Mouse (Mus musculus) gastrocnemius, postnatal 4 days (tissue): Measurements from ENCODE around the gene Lyst. TPM values are rescaled to one million over a fixed set of nuclear protein-coding genes. Genes with fewer than 3 reads are reported as not detected.
"Not testable (repeated sequence)": the region's sequence is repeated elsewhere in the genome, so short reads cannot be mapped to it uniquely, and the experiment has no call there.

Experiments
- DNase-seq, 2 experiments: peaks; one replicate each; pipeline ENCODE4 v3.0.0; 2021 to 2022; ENCODE audit warnings: low spot score in 2 of 2, mixed read lengths in 2 of 2
- long read RNA-seq, 2 experiments: library from polyadenylated mRNA; stranded (forward); transcript quantifications; one replicate each; pipeline ENCODE4 v2.0.0; 2021
- total RNA-seq, 2 experiments: library from RNA; stranded (reverse); gene quantifications; 2 replicates each; pipeline ENCODE4 v1.2.3; 2021

Gene Lyst
- 10 to 100 TPM; 13.7 to 16.4 TPM for total RNA-seq
- long read RNA-seq, experiment 1, partial matches to known transcripts, result 1 of 1 reads
- long read RNA-seq, experiment 1, other reads (novel, unspliced or antisense), result 0 of 1 reads
- long read RNA-seq, experiment 2, result 0 reads

DNA sequence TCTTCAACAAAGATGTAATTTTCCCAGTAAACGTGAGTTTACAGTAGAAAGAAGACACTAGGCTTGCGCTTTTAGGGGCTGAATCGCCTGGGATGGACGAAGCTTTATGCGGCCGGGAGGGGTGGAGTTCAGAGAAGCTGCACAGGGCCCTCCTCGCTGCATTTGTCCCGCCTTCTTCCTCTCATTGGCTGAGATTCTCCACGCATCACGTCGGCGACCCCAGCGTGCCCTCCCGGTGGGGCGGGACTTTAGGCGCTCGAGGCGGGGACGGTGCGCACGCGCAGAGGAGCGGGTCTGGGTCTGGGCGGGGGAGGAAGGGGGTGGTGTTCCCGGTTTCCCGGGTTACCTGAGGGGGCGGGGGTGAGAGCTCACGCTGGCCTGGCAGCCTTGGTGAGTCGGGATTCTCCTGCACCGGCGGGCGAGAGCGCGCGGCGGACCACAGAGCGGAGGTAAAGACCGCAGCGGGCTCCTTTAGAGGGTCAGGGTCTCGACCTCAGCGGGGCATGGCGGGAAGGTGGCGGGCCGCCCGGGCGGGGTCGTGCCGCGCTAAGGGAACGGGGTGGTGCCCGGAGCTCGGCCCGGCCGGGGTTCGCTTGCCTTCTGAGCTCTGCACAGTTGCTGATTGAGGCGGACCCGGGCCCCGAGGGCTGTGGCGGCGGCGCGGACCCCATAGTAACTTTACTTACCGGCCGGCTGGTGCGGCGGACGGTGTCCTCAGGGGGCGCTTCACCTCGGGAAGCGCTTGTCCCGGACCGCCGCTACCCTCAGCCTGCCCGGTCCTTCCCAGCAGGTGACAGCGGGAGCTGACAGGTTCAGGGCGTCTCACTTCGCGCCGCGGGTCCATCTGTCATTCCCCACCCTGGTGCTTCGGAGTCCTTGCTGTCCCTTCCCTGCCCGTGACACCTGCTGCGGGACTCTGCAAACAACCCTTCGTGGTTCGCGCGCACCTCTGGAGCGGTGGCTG, at the start of gene Lyst:
TSS of gene Lyst (plus strand) at position 350 of the 964 bp plus-strand sequence.
- peak; percentile 99 for DNase-seq

DNA sequence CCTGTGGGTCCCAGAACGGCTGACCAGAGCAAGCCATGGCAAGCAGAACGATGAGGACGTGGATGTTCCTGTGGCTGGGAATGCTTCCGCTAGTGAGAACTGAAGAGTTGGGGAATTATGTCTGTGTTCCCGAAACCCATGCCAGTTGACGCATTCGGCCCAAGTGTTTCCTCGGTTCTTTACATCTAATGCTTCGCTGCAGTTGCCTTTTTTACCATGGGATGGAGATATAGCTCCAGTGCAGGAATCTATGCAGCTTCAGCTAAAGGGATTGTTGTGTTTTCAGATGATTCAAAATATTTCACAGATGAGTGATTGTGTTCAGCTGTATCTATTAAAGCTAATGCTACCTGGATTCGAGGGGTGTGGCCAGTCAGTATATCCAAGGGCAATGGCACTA, 47.1 kb upstream of the Lyst start:
- DNase-seq, result not testable (repeated sequence)

DNA sequence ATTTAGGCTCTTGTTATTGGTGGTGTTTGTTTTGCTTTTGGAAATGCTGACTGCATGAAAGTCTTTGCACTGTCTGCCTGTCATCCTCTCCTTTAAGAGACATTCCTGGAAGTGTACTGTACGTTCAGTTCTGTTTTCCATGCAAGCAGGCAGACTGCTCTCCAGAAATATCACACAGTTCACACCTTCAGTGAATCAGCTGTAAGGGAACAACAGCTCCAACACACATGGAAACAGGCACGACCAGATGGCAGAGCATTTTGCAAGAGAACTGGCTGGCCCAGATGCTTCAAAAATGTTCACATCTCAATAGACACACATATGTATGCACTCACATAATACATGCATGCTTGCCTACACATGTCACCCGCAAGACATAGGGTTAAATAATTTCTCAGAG, 43.4 kb upstream of the Lyst start:
- DNase-seq, result no peak

DNA sequence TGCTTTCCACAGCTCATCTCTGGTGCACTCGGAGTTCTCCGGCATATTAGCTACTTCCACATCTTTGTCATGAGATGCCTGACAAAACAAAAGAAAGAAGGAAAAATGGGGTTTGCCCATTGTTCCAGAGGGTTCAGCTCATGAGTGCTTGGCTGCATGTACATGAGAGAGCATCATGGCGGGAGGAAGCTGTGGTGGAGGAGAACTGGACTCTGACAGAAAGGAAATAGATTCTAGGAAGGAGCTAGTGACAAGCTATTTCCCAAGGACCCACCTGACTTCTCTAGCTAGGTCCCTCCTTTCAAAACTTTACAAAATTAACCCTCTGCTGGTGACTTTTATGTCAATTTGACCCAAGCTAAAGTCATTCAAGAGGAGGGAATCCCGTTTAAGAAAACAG, 42.3 kb upstream of the Lyst start:
- no peak for DNase-seq

DNA sequence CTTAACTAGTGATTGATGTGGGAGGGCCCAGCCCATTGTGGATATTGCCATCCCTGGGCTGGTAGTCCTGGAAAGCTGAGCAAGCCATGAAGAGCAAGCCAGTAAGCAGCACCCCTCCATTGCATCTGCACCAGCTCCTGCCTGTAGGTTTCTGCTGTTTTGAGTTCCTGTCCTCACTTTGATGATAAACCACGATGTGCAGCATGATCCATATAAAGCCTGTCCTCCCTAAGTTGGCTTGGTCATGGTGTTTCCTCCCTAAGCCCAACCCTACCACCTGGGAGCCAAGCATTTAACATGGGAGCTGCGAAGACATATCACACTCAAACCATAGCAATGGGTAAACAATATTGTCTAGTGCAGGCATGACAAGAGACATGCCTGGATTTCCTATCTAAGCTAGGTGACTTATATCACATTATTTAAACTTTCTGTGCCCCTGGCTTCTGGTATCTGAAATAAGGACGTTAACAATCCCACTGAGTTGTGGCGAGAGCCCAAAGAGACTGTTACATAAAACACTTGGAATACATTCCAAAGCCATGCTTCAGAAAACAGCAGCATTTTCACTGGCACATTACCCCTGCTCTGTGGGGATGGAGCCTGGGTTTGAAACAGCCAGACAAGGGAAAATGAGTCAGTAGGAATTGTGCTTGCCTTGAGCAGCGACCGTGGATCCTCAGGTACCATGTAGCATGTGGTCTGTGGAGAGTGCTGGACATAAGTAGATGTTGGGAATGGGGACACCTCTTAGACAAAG, 41.6 kb upstream of the Lyst start:
- no peak for DNase-seq

DNA sequence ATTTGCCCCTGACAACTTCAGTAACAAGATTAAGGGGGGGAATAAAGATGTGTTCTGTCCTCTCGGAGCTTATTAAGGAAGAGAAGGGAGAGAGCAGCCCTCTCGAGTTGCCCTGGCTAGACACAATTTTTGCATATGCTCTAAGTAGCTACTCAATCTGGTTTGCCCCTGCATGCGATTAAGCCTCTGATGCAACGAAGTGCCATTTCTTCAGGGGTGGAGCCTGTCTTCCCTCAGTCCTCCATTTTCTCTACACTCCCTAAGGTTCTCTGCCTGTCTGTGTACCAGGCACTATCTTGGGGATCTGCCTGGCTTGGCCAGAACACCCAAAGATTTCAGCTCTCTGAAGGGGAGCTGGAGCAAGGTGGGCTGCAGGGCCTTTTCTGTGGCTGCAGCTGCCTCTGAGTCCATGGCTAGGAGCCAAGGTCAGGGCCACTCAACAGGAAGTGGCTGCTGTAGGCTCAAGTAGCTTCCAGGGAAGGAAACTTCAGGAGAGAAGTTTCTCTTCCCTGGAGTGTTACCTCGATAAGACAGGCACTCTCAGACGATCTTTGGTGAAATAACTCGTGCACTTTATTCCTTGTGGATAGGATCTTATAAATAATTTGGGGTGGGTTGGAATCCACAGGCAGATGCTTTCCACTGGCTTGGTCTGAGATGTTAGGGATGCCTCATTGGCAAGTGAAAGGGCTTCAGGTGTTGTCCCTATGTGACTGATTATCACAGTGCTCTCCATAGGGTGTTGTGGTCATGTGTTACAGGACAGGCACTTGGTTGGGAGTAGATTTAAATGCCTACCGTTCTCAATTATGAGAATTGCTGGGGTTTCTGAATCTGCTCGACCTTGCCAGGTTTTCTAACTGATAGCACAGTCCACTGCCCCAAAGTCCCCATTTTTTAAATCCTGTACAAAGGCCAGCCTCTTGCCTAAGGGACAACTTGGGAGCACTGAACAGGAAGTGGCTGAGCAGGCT, 40.2 kb upstream of the Lyst start:
- no peak for DNase-seq

DNA sequence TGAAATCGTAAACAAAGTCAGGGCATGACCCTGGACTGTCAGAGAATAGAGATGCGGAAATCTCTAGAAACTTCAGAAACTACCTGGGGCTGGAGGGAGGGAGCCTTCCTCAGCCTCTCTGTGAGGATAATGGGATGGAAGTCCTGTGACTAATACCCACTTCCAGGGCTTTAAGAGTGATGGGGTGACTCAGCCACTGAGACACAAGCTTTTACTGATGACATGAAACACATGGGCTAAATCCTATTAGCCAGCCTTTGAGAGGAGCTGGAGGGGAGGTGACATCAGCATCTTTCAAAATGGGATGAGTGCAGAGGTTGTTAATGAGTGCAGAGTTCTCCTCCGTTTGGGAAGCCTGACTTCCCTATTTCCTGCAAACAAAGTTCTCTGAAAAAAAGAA, 38.2 kb upstream of the Lyst start:
- no peak for DNase-seq

DNA sequence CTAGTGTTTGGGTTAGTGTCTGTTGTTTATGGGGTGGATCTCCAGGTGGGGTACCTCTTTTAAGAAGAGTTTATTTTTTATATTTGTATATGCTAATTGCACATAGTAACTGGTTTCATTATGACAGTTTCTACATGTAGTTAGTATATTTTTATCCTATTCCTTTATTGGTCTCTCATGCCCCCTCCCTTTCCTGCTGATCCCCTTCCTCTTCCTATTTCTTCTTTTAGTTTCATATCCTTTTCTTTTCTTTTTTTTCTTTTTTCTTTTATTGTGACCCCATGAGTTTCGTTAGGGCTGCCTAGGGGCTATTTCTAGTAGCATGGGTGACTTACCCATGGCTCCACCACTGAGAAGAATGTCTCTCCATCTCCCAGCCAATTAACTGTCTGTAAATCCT, 36.5 kb upstream of the Lyst start:
- no peak for DNase-seq

DNA sequence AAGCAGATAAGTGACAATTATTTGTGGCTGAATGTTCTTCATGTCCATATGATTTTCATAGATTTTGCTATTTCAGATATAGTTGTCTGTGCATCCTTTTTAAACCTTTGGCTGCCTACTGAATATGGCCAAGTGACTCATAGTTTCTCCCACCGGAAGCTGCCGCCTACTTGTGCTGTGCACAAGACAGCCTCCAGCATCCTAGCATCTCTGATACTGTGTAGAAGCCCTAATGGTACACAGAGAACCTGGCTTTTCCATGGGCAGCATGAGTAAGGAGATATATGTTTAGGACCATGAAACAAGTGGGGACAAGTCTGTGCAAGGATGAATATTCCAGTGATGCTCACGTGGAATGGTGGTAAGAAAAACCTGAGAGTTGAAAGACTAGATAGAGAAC, 35.0 kb upstream of the Lyst start:
- DNase-seq, result no peak

DNA sequence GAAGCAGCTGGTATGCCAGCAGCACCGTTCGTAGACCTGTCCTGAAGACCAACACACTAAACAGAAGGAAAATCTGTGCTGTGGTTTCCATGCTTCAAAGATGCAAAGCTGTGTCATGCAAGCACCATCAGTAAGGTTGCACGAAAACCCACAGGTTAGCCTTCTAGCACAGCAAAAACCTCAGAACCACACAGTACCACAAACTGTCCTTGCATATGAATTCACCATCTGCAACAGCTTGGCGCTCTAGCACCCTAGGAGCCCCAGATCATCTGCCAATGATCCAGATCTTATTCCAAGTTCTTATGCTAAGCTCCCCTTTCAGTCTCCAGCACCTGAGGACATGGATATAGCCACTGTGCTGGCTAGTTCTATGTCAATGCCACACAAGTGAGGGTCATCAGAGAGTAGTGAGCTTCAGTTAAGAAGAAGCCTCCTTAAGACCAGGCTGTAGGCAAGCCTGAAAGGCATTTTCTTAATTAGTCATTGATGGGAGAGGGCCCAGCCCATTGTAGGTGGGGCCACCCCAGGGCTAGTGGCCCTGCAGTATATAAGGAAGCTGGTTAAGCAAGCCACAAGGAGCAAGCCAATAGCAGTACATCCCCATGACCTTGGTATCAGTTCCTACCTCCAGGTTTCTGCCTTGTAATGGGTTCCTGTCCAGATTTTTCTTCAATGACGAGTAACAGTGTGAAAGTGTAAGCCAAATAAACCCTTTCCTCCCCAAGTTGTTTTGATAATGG, 33.0 kb upstream of the Lyst start:
- no peak for DNase-seq

DNA sequence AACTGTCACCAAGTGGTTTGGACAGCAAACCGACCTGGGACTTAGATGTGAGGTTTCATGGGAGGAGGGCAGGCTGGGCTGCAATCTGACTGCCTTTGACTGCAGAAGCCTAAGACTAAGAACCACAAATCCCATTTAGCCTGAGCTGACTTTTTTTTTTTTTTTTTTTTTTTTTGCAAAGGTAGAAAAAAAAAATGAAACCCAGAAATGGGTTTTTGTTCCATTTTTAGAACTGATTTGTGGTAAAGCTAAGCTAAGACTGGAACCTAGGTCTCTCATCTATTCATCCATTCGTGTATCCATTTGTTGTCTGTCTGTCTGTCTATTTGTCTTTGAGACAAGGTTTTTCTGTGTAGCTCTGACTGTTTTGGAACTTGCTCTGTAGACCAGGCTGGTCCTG, 31.9 kb upstream of the Lyst start:
- no peak for DNase-seq

DNA sequence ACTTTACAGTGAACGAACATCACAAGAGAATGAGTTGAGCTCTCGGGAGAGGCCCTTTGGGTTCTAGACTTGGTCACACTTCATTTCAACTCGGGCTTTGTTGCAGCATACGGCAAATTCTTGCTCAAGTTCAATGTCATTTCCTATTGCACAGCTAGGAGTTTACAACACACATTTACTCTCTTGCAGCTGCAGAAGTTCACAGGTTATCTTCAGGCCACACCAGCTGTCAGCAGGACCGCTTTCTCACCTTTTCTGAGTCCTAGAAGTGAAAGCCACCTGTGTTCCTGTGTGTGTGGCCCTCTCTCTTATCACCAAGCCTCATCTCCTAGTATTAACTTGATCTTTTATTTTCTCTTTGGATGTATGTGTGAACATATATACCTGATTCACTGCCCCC, 31.3 kb upstream of the Lyst start:
- no peak for DNase-seq

DNA sequence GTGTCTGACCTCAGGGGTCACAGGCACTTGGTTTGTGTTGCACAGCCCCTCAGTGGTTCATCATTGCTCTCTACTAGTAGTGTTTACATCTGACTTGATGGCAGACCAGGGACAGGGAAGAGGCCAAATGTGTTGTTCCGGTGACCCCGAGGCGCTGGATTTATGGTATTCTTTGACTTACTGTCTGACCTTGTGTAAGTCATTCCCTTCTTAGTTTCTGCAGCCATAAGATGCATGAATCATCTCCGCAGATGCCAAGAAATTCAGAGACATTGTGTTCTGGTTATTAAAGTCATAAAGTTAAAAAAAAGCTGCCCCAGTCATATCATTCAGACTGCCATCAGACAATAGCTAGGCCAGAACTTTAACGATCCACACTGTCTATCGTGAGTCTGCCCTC, 27.6 kb upstream of the Lyst start:
- no peak for DNase-seq

DNA sequence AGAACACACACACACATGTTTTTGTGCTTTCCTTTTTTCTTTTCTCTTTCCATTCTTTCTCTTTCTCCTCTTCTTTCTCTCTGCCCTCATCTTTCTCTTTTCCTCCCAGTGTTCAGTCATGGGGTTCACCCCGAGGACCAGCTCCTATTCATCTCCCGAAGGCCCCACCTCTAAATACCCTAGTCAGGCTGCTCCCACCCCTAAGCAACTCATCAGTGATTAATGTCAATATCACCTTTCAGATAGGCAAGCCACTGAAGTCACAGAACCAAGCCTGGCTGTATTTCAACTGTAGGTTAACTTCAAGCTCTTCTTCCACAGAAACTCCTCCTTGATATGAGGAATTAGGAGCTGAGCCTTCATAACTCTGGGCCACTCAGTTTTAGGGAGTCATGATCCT, 26.1 kb upstream of the Lyst start:
- no peak for DNase-seq

DNA sequence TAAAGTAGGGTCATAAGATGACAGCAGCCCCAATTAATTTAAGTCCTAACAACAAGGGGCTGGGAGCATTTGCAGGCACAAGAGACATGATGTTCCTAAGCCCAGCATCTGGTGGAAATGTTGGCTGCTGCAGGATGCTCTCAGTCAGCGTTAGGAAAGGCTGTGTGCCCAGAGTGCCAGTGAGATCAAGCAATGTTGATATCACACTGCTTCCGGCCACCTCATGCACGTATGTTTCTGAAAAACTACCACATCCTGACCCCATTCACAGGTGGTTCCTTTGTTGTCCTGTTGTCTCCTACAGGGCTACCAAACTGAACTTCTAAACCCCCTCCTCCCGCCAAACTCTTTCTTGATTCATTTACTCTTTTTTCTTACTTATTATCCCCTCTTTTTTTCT, 25.7 kb upstream of the Lyst start:
- no peak for DNase-seq

DNA sequence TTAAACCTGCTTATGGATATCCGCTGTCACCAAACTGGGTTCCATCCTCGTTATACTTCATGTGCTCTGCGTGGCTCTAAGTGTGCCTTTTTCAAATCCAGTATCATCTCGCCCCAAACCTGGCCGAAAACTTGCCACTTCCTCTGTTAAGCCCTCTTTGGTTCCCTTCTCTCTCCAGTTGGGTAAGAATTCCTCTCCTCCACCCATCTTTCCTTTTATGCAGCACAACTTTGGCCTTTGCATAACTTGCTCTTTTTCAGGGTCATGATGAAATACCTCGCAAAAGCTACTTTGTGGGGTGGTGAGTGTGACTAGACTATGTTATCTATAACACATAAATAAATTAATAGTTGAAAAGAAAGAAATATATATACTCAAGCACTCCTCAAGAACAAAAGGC, 22.6 kb upstream of the Lyst start:
- DNase-seq, result no peak

DNA sequence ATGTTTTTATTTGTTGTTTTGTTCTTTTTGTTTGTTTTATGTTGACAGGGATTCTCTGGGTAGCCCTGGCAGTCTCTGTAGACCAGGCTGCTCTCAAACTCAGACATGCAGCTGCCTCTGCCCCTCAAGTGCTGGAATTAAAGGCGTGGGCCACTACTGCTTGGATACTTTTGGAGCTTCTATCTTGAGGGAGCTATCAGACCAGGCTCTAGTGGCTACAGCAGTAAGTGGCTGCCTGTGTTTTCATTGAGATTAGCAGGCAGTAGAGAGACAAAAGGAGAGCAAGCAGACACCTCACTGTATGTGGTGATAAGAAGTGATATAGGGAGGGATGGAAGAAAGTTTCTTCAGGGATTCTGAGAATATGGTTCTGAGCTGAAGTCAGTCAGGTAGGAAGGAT, 21.4 kb upstream of the Lyst start:
- no peak for DNase-seq

DNA sequence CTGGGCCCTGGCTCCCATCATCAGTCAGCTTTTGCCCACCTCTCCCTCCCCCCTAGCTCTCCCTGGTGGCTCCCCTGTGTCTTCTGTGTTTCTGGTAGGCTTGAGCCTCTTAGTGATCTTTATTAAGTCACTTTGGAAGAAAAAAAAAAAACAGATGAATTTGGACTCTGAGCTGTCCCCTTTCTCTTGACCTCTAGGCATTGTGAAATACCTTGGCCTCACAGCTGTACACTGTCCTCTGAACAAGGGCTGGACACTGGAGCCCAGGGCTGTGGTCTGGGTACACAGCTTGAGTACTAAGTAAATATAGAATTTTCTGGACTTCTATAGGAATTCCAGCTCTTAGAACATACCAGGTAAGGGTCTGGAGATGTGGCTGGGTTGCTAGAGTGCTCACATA, 20.6 kb upstream of the Lyst start:
- no peak for DNase-seq

DNA sequence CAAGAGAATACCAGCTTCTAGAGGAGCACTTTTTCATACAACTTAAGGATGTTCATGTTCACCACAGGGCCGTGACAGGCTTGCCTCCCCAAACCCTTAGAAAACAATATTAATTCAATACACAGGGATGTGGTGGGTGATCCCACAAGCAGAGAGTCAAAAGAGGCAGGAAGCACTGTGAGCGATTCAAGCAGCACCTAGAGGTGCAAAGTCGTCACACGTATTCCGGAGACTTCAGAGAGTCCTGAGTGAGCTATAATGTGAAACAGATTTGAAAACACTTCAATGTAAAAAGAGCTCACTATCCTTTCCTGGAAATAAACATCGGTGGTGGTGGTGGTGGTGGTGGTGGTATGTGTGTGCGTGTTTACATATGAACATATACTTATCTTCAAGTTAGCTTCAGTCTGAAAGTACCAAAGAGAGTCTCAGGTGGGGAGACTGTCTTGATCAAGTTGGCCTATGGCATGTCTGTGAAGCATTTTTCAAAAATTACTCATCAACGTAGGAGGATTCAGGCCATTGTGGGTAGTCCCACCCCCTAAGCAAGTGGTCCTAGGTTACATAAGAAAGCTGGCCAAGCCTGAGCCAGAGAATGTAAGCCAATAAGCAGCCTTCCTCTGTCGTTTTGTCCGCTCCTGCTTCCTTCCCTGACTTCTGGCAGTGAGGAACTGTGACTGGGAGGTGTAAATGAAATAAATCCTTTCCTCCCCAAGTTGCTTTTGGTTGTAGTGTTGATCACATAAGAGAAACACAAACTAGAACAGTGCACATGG, 17.9 kb upstream of the Lyst start:
- no peak for DNase-seq

DNA sequence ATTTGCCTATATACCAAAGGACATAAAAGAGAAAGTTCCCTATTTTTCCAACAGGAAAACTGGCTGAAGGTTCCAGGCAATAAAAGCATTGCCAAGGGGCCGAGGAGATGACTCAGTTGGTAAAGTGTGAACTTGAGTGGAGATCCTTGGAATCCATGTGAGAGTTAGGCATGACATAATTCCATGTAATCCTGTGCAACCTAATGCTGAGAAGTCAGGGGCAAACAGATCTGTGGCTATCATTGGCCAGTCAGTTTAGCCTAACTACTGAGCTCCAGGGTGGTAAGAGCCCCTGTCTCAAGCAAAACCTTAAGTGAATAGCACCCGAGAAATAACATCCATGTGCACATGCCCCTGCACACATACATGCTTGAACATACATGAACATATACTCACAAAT, 17.3 kb upstream of the Lyst start:
- no peak for DNase-seq
